Comparison of ENCODE assay signal across 12 mouse cellular contexts in genomic region chr17:25794197-25794596, GRCm38 (mm10). TPM values are rescaled to one million over a fixed set of nuclear protein-coding genes. Genes with fewer than 3 reads are reported as not detected.
A peak's percentile ranks its signal among the peaks of the same experiment; 100 is the strongest.
DNase-seq lines count a peak whose midpoint lies in the region; ATAC-seq and TF ChIP-seq lines count a peak whose summit lies in the region.
"Had no signal": no experiment of that assay in that cellular context is flagged by ENCODE, and none has a peak within 500 bp of the region (broad histone marks: within the 10 kb centered on the region; RNA-seq: fewer than 3 reads in every experiment).

No protein-coding gene starts in this region.

- DNase-seq in heart, embryonic 10.5 days (ENCODE audit: low spot score): no peak
- no peak for DNase-seq in stomach, postnatal 0 days (ENCODE audit: low spot score)
- DNase-seq in c-Kit-positive CD71-positive TER-119-positive erythroid progenitor cells, embryonic 14.5 days (ENCODE audit: low spot score): no peak
- no peak for DNase-seq in MN1 (ENCODE audit: low spot score)
- DNase-seq: heart, adult 2 months had no signal

- peaks cover 27% of the 10 kb centered on the region for H3K36me3 ChIP-seq in heart, embryonic 10.5 days
- peaks cover 13% of the 10 kb centered on the region for H3K36me3 ChIP-seq in heart, embryonic 12.5 days
- H3K36me3 ChIP-seq in stomach, embryonic 14.5 days (ENCODE audit: control insufficient read depth, insufficient read depth, low read length): peaks cover 7% of the 10 kb centered on the region
- peaks cover 9% of the 10 kb centered on the region; the same call in 1 of the 2 replicates for H3K36me3 ChIP-seq in stomach, postnatal 0 days (ENCODE audit: control insufficient read depth, insufficient read depth, low read length)
- H3K36me3 ChIP-seq in intestine, embryonic 16.5 days (ENCODE audit: control insufficient read depth, insufficient read depth, low read length): peaks cover 8% of the 10 kb centered on the region; the same call in 1 of the 2 replicates
- H3K36me3 ChIP-seq in stomach, embryonic 16.5 days (ENCODE audit: control insufficient read depth, insufficient read depth, low read length): no peaks in the 10 kb centered on the region
- H3K36me3 ChIP-seq: stomach, embryonic 15.5 days had no signal

- H3K27me3 ChIP-seq in heart, embryonic 10.5 days (ENCODE audit: insufficient read depth, poor library complexity, severe bottlenecking): no peaks in the 10 kb centered on the region
- H3K27me3 ChIP-seq in heart, embryonic 12.5 days (replicated peaks): no peaks in the 10 kb centered on the region
- H3K27me3 ChIP-seq in stomach, embryonic 14.5 days (ENCODE audit: control insufficient read depth, insufficient read depth, low read length): no peaks in the 10 kb centered on the region
- H3K27me3 ChIP-seq in stomach, postnatal 0 days (ENCODE audit: control insufficient read depth, insufficient read depth, low read length): no peaks in the 10 kb centered on the region
- H3K27me3 ChIP-seq in intestine, embryonic 16.5 days (replicated peaks; ENCODE audit: control insufficient read depth, insufficient read depth, low read length): no peaks in the 10 kb centered on the region
- H3K27me3 ChIP-seq in stomach, embryonic 16.5 days (ENCODE audit: control insufficient read depth, insufficient read depth, low read length): no peaks in the 10 kb centered on the region
- H3K27me3 ChIP-seq: liver, embryonic 15.5 days; stomach, embryonic 15.5 days had no signal

- no peak for TF ChIP-seq EP300 in stomach, postnatal 0 days (optimal IDR thresholded peaks at IDR 0.05)

- no peak overlapping the region for H3K4me2 ChIP-seq in heart, embryonic 12.5 days
- H3K4me2 ChIP-seq in stomach, embryonic 14.5 days (replicated peaks; ENCODE audit: low read depth, low read length): 0 out of 2 replicates have a peak overlapping the region, but pooled peaks have one; percentile 7
- H3K4me2 ChIP-seq in stomach, postnatal 0 days (replicated peaks; ENCODE audit: low read depth): no peak overlapping the region
- no peak overlapping the region for H3K4me2 ChIP-seq in intestine, embryonic 16.5 days (ENCODE audit: low read depth, low read length)
- H3K4me2 ChIP-seq in stomach, embryonic 16.5 days (ENCODE audit: low read depth, low read length): no peak overlapping the region
- H3K4me2 ChIP-seq: liver, embryonic 15.5 days had no signal

- 82% methylated on average over 13 of the region's 13 CpGs for WGBS in heart, embryonic 10.5 days
- WGBS in heart, embryonic 12.5 days: 83% methylated on average over 13 of the region's 13 CpGs
- WGBS in stomach, embryonic 14.5 days: 80% methylated on average over 13 of the region's 13 CpGs
- 69% methylated on average over 13 of the region's 13 CpGs for WGBS in stomach, postnatal 0 days
- 66% methylated on average over 13 of the region's 13 CpGs for WGBS in intestine, embryonic 16.5 days
- 71% methylated on average over 13 of the region's 13 CpGs for WGBS in stomach, embryonic 16.5 days

- no peak for ATAC-seq in heart, embryonic 12.5 days (ENCODE audit: insufficient number of reproducible peaks, low FRiP score)
- no peak for ATAC-seq in stomach, embryonic 14.5 days (ENCODE audit: insufficient number of reproducible peaks, insufficient read depth, low FRiP score, low read depth)
- ATAC-seq in stomach, postnatal 0 days (ENCODE audit: low FRiP score, low TSS enrichment): no peak
- no peak for ATAC-seq in intestine, embryonic 16.5 days
- no peak for ATAC-seq in stomach, embryonic 16.5 days (ENCODE audit: insufficient read depth, low FRiP score)

- H3K4me3 ChIP-seq in heart, embryonic 10.5 days: no peak overlapping the region
- H3K4me3 ChIP-seq in heart, embryonic 12.5 days: no peak overlapping the region
- H3K4me3 ChIP-seq in stomach, embryonic 14.5 days (ENCODE audit: low read depth, low read length): no peak overlapping the region
- no peak overlapping the region for H3K4me3 ChIP-seq in stomach, postnatal 0 days (ENCODE audit: low read depth, low read length)
- no peak overlapping the region for H3K4me3 ChIP-seq in intestine, embryonic 16.5 days (ENCODE audit: low read length)
- no peak overlapping the region for H3K4me3 ChIP-seq in stomach, embryonic 16.5 days (replicated peaks; ENCODE audit: low read length)
- H3K4me3 ChIP-seq: heart, adult 2 months; liver, embryonic 15.5 days; stomach, embryonic 15.5 days had no signal

- peaks cover 60% of the 10 kb centered on the region for H3K4me1 ChIP-seq in heart, embryonic 10.5 days
- H3K4me1 ChIP-seq in heart, embryonic 12.5 days (replicated peaks): peaks cover 53% of the 10 kb centered on the region
- H3K4me1 ChIP-seq in stomach, embryonic 14.5 days (ENCODE audit: control insufficient read depth, insufficient read depth, low read length): peaks cover 38% of the 10 kb centered on the region
- peaks cover 3% of the 10 kb centered on the region; the same call in 1 of the 2 replicates for H3K4me1 ChIP-seq in stomach, postnatal 0 days (replicated peaks; ENCODE audit: control insufficient read depth, insufficient read depth)
- H3K4me1 ChIP-seq in intestine, embryonic 16.5 days (ENCODE audit: control insufficient read depth, insufficient read depth, low read length): peaks cover 37% of the 10 kb centered on the region
- H3K4me1 ChIP-seq in stomach, embryonic 16.5 days (ENCODE audit: control insufficient read depth, insufficient read depth, low read length): peaks cover 37% of the 10 kb centered on the region

- H3K9ac ChIP-seq in heart, embryonic 12.5 days: no peak overlapping the region
- no peak overlapping the region for H3K9ac ChIP-seq in stomach, embryonic 14.5 days (replicated peaks; ENCODE audit: low read depth, low read length)
- H3K9ac ChIP-seq in stomach, postnatal 0 days (ENCODE audit: low read length): no peak overlapping the region
- 0 out of 2 replicates have a peak overlapping the region, but pooled peaks have one; percentile 13 for H3K9ac ChIP-seq in intestine, embryonic 16.5 days (ENCODE audit: low read depth, low read length)
- no peak overlapping the region for H3K9ac ChIP-seq in stomach, embryonic 16.5 days (ENCODE audit: low read length)
- H3K9ac ChIP-seq: liver, embryonic 15.5 days; stomach, embryonic 15.5 days had no signal

- TF ChIP-seq CTCF in stomach, postnatal 0 days (IDR thresholded peaks at IDR 0.05; ENCODE audit: low read depth): no peak

- H3K27ac ChIP-seq in heart, embryonic 10.5 days: 0 out of 2 replicates have a peak overlapping the region, but pooled peaks have one; percentile 22
- H3K27ac ChIP-seq in heart, embryonic 12.5 days (ENCODE audit: poor library complexity, severe bottlenecking): no peak overlapping the region
- peak overlapping the region; percentile 98; the same call in 1 of the 2 replicates for H3K27ac ChIP-seq in stomach, embryonic 14.5 days (ENCODE audit: low read length)
- no peak overlapping the region for H3K27ac ChIP-seq in stomach, postnatal 0 days (replicated peaks)
- no peak overlapping the region for H3K27ac ChIP-seq in intestine, embryonic 16.5 days (ENCODE audit: low read length)
- H3K27ac ChIP-seq in stomach, embryonic 16.5 days (ENCODE audit: low read length): 0 out of 2 replicates have a peak overlapping the region, but pooled peaks have one; percentile 17
- H3K27ac ChIP-seq: heart, adult 2 months had no signal

- no peaks in the 10 kb centered on the region for H3K9me3 ChIP-seq in heart, embryonic 10.5 days
- no peaks in the 10 kb centered on the region for H3K9me3 ChIP-seq in heart, embryonic 12.5 days (replicated peaks)
- no peaks in the 10 kb centered on the region for H3K9me3 ChIP-seq in stomach, embryonic 14.5 days (ENCODE audit: control insufficient read depth, low read depth, low read length)
- H3K9me3 ChIP-seq in stomach, postnatal 0 days (ENCODE audit: control insufficient read depth, low read length): no peaks in the 10 kb centered on the region
- no peaks in the 10 kb centered on the region for H3K9me3 ChIP-seq in intestine, embryonic 16.5 days (ENCODE audit: control insufficient read depth, low read length)
- no peaks in the 10 kb centered on the region for H3K9me3 ChIP-seq in stomach, embryonic 16.5 days (replicated peaks; ENCODE audit: control insufficient read depth, low read length)
- H3K9me3 ChIP-seq: liver, embryonic 15.5 days; stomach, embryonic 15.5 days had no signal

RNA-seq across cellular contexts. Expression of gene AC134908.4, which starts 1.3 kb away (rescaled TPM):
- polyA plus RNA-seq in heart, embryonic 10.5 days (2016; fragmentation: Nextera tagmentation; extraction: Ambion mirVana): 0.99 TPM in 1 of 2 replicates, not detected in the other
- 0.32 and 0.61 TPM in 2 replicates for polyA plus RNA-seq in heart, embryonic 12.5 days (2016; fragmentation: Nextera tagmentation; extraction: Ambion mirVana)
- polyA plus RNA-seq in stomach, embryonic 14.5 days (2014; fragmentation: Nextera tagmentation; extraction: Ambion mirVana): not detected in 2 replicates
- polyA plus RNA-seq in stomach, postnatal 0 days (2015; fragmentation: Nextera tagmentation; extraction: Ambion mirVana): 0.65 TPM in 1 of 2 replicates, not detected in the other
- not detected in 2 replicates for polyA plus RNA-seq in intestine, embryonic 16.5 days (2015; fragmentation: Nextera tagmentation; extraction: Ambion mirVana)
- polyA plus RNA-seq in stomach, embryonic 16.5 days (2015; fragmentation: Nextera tagmentation; extraction: Ambion mirVana): 1.2 TPM in 1 of 2 replicates, not detected in the other
- polyA plus RNA-seq: C2C12; heart, adult 2 months; liver, embryonic 15.5 days; stomach, embryonic 15.5 days had no signal

RNA-seq across cellular contexts. Expression of gene Fam173a, which starts 1.5 kb away (rescaled TPM):
- polyA plus RNA-seq in heart, embryonic 10.5 days (2016; fragmentation: Nextera tagmentation; extraction: Ambion mirVana): 74.5 and 74.9 TPM in 2 replicates
- polyA plus RNA-seq in heart, embryonic 12.5 days (2016; fragmentation: Nextera tagmentation; extraction: Ambion mirVana): 67.3 and 68.2 TPM in 2 replicates
- 109 and 110 TPM in 2 replicates for polyA plus RNA-seq in stomach, embryonic 14.5 days (2014; fragmentation: Nextera tagmentation; extraction: Ambion mirVana)
- polyA plus RNA-seq in stomach, postnatal 0 days (2015; fragmentation: Nextera tagmentation; extraction: Ambion mirVana): 91.0 and 94.7 TPM in 2 replicates
- 111 and 112 TPM in 2 replicates for polyA plus RNA-seq in intestine, embryonic 16.5 days (2015; fragmentation: Nextera tagmentation; extraction: Ambion mirVana)
- 96.9 and 102 TPM in 2 replicates for polyA plus RNA-seq in stomach, embryonic 16.5 days (2015; fragmentation: Nextera tagmentation; extraction: Ambion mirVana)

RNA-seq across cellular contexts. Expression of gene Metrn, which starts 2.7 kb away (rescaled TPM):
- 44.3 and 48.0 TPM in 2 replicates for polyA plus RNA-seq in heart, embryonic 10.5 days (2016; fragmentation: Nextera tagmentation; extraction: Ambion mirVana)
- 28.9 and 30.9 TPM in 2 replicates for polyA plus RNA-seq in heart, embryonic 12.5 days (2016; fragmentation: Nextera tagmentation; extraction: Ambion mirVana)
- 6.9 and 8.7 TPM in 2 replicates for polyA plus RNA-seq in stomach, embryonic 14.5 days (2014; fragmentation: Nextera tagmentation; extraction: Ambion mirVana)
- polyA plus RNA-seq in stomach, postnatal 0 days (2015; fragmentation: Nextera tagmentation; extraction: Ambion mirVana): 18.7 and 19.0 TPM in 2 replicates
- 34.6 and 37.0 TPM in 2 replicates for polyA plus RNA-seq in intestine, embryonic 16.5 days (2015; fragmentation: Nextera tagmentation; extraction: Ambion mirVana)
- polyA plus RNA-seq in stomach, embryonic 16.5 days (2015; fragmentation: Nextera tagmentation; extraction: Ambion mirVana): 25.4 and 28.0 TPM in 2 replicates

RNA-seq across cellular contexts. Expression of gene Ccdc78, which starts 7.8 kb away (rescaled TPM):
- 0.18 and 0.37 TPM in 2 replicates for polyA plus RNA-seq in heart, embryonic 10.5 days (2016; fragmentation: Nextera tagmentation; extraction: Ambion mirVana)
- 0.37 and 0.41 TPM in 2 replicates for polyA plus RNA-seq in heart, embryonic 12.5 days (2016; fragmentation: Nextera tagmentation; extraction: Ambion mirVana)
- 0.30 TPM in 1 of 2 replicates, not detected in the other for polyA plus RNA-seq in stomach, embryonic 14.5 days (2014; fragmentation: Nextera tagmentation; extraction: Ambion mirVana)
- 0.23 and 0.24 TPM in 2 replicates for polyA plus RNA-seq in stomach, postnatal 0 days (2015; fragmentation: Nextera tagmentation; extraction: Ambion mirVana)
- 0.16 and 0.27 TPM in 2 replicates for polyA plus RNA-seq in intestine, embryonic 16.5 days (2015; fragmentation: Nextera tagmentation; extraction: Ambion mirVana)
- polyA plus RNA-seq in stomach, embryonic 16.5 days (2015; fragmentation: Nextera tagmentation; extraction: Ambion mirVana): 0.12 TPM in 1 of 2 replicates, not detected in the other

RNA-seq across cellular contexts. Expression of gene Haghl, which starts 8.7 kb away (rescaled TPM):
- 58.0 and 63.8 TPM in 2 replicates for polyA plus RNA-seq in heart, embryonic 10.5 days (2016; fragmentation: Nextera tagmentation; extraction: Ambion mirVana)
- polyA plus RNA-seq in heart, embryonic 12.5 days (2016; fragmentation: Nextera tagmentation; extraction: Ambion mirVana): 50.5 and 53.2 TPM in 2 replicates
- 76.8 and 76.9 TPM in 2 replicates for polyA plus RNA-seq in stomach, embryonic 14.5 days (2014; fragmentation: Nextera tagmentation; extraction: Ambion mirVana)
- 37.5 and 40.2 TPM in 2 replicates for polyA plus RNA-seq in stomach, postnatal 0 days (2015; fragmentation: Nextera tagmentation; extraction: Ambion mirVana)
- polyA plus RNA-seq in intestine, embryonic 16.5 days (2015; fragmentation: Nextera tagmentation; extraction: Ambion mirVana): 36.8 and 41.1 TPM in 2 replicates
- 49.8 and 54.2 TPM in 2 replicates for polyA plus RNA-seq in stomach, embryonic 16.5 days (2015; fragmentation: Nextera tagmentation; extraction: Ambion mirVana)

Comparison
In these comparisons a context has a peak if more than half of its experiments do, and no peak if none do; other contexts are left out.
1. H3K27ac ChIP-seq: peak in heart, embryonic 10.5 days (single experiment), stomach, embryonic 14.5 days (single experiment) and stomach, embryonic 16.5 days (single experiment); none in heart, embryonic 12.5 days (single experiment), stomach, postnatal 0 days (single experiment) and intestine, embryonic 16.5 days (single experiment).